Mouse (Mus musculus): ENCODE data around the gene Peak1. TPM values are rescaled to one million over a fixed set of nuclear protein-coding genes. Genes with fewer than 3 reads are reported as not detected.
"Not testable (repeated sequence)": the region's sequence is repeated elsewhere in the genome, so short reads cannot be mapped to it uniquely, and the experiment has no call there.

Gene Peak1
- polyA plus RNA-seq, 1 experiment from 2014 or later, result 7.7 TPM

- no peak for DNase-seq (ENCODE audit: low spot score)
Measured at GRCm38 (mm10) chr9:56257227-56258000, 160.5 kb downstream of the Peak1 start.

GRCm38 (mm10) chr9:56255676-56256432, 162.0 kb downstream of the Peak1 start:
- DNase-seq (ENCODE audit: low spot score), result no peak

- no peak for DNase-seq (ENCODE audit: low spot score)
Measured at GRCm38 (mm10) chr9:56244336-56244735, 173.5 kb downstream of the Peak1 start.

GRCm38 (mm10) chr9:56243885-56244284, 174.0 kb downstream of the Peak1 start:
- no peak for DNase-seq (ENCODE audit: low spot score)

GRCm38 (mm10) chr9:56242686-56243085, 175.2 kb downstream of the Peak1 start:
- no peak for DNase-seq (ENCODE audit: low spot score)

GRCm38 (mm10) chr9:56241076-56241475, 176.8 kb downstream of the Peak1 start:
- no peak for DNase-seq (ENCODE audit: low spot score)

- DNase-seq (ENCODE audit: low spot score), result no peak
Measured at GRCm38 (mm10) chr9:56235871-56236298, 182.0 kb downstream of the Peak1 start.

GRCm38 (mm10) chr9:56235281-56235680, 182.6 kb downstream of the Peak1 start:
- DNase-seq (ENCODE audit: low spot score), result no peak

- DNase-seq (ENCODE audit: low spot score), result no peak
Measured at GRCm38 (mm10) chr9:56234561-56234960, 183.3 kb downstream of the Peak1 start.

- DNase-seq (ENCODE audit: low spot score), result no peak
Measured at GRCm38 (mm10) chr9:56233316-56233715, 184.6 kb downstream of the Peak1 start.

GRCm38 (mm10) chr9:56230906-56231305, 187.0 kb downstream of the Peak1 start:
- DNase-seq (ENCODE audit: low spot score), result no peak

GRCm38 (mm10) chr9:56227626-56228025, 190.2 kb downstream of the Peak1 start:
- DNase-seq (ENCODE audit: low spot score), result no peak

GRCm38 (mm10) chr9:56223429-56224051, 194.3 kb downstream of the Peak1 start:
- DNase-seq (ENCODE audit: low spot score), result not testable (repeated sequence)

- no peak for DNase-seq (ENCODE audit: low spot score)
Measured at GRCm38 (mm10) chr9:56218860-56219259, 199.0 kb downstream of the Peak1 start.

- DNase-seq (ENCODE audit: low spot score), result no peak
Measured at GRCm38 (mm10) chr9:56218043-56218442, 199.8 kb downstream of the Peak1 start.

GRCm38 (mm10) chr9:56217386-56217785, 200.5 kb downstream of the Peak1 start:
- no peak for DNase-seq (ENCODE audit: low spot score)

GRCm38 (mm10) chr9:56213451-56214291, 204.2 kb downstream of the Peak1 start:
- peak; percentile 62 for DNase-seq (ENCODE audit: low spot score)

- no peak for DNase-seq (ENCODE audit: low spot score)
Measured at GRCm38 (mm10) chr9:56208817-56209216, 209.1 kb downstream of the Peak1 start.

- no peak for DNase-seq (ENCODE audit: low spot score)
Measured at GRCm38 (mm10) chr9:56207516-56207915, 210.4 kb downstream of the Peak1 start.

GRCm38 (mm10) chr9:56207083-56207482, 210.8 kb downstream of the Peak1 start:
- DNase-seq (ENCODE audit: low spot score), result no peak

- no peak for DNase-seq (ENCODE audit: low spot score)
Measured at GRCm38 (mm10) chr9:56205336-56205735, 212.5 kb downstream of the Peak1 start.

Data from thymus, postnatal 0 days (tissue).